Mouse (Mus musculus): ENCODE measurements around the gene Elmo1. TPM values are rescaled to one million over a fixed set of nuclear protein-coding genes. Genes with fewer than 3 reads are reported as not detected.
A peak's percentile ranks its signal among the peaks of the same experiment; 100 is the strongest.

The Elmo1 gene
- total and polyA plus RNA-seq, 3 experiments, result 5.2 to 7.6 TPM; not detected in 1

DNA sequence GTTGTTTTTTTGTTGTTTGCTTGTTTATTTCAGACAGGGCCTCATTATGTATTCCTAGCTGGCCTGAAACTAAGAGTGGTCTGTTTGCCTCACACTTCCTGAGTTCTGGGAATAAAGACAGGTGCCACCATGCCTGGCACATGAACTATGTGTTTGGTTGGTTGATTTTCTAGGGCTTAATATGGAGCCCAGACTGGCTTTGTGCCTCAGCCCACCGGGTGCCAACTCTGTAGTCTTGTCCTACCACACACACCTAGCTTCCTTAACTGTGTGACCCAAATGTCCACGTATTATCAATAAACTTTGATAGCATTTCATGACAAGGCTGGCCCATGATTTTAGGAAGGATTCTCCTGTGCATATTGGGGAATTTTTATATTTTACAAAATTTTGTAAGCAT, 217.0 kb downstream of the Elmo1 start:
- no peaks in the 10 kb centered on the region for H3K9me3 ChIP-seq (replicated peaks; ENCODE audit: insufficient read depth, low read length)
- H3K36me3 ChIP-seq (ENCODE audit: control insufficient read depth in 1 of 2, insufficient read depth in 2 of 2, low read length in 2 of 2), result no peaks in the 10 kb centered on the region
- no peak overlapping the region for H3K27ac ChIP-seq (ENCODE audit: control insufficient read depth, low read depth, low read length)
- H3K79me2 ChIP-seq (ENCODE audit: control insufficient read depth, insufficient read depth, low read length, poor library complexity), result no peaks in the 10 kb centered on the region
- no peaks in the 10 kb centered on the region for H3K4me1 ChIP-seq (ENCODE audit: control insufficient read depth in 1 of 2, insufficient read depth in 2 of 2, low read length in 2 of 2)
- no peak for DNase-seq (ENCODE audit: low read depth, low spot score)
- H3K4me3 ChIP-seq (ENCODE audit: control insufficient read depth in 1 of 2, insufficient read depth in 1 of 2, low read depth in 2 of 2, low read length in 2 of 2), result no peak overlapping the region
- no peaks in the 10 kb centered on the region for H3K27me3 ChIP-seq (ENCODE audit: control insufficient read depth in 1 of 2, insufficient read depth in 2 of 2, low read length in 2 of 2)
- H3K9ac ChIP-seq (ENCODE audit: control insufficient read depth, low read depth, low read length, poor library complexity, severe bottlenecking), result no peak overlapping the region
- no peak for TF ChIP-seq TAL1 (IDR thresholded peaks at IDR 0.05; ENCODE audit: low read length)
- TF ChIP-seq MEF2A (IDR thresholded peaks at IDR 0.05; ENCODE audit: extremely low read depth, insufficient replicate concordance, low read depth, low read length, poor library complexity, severe bottlenecking), result no peak
- no peak for TF ChIP-seq RAD21 (IDR thresholded peaks at IDR 0.05; ENCODE audit: low read depth, low read length)
- no peak for TF ChIP-seq SIN3A (IDR thresholded peaks at IDR 0.05; ENCODE audit: low read length)
- no peak for TF ChIP-seq MYC (IDR thresholded peaks at IDR 0.05; ENCODE audit: low read depth, low read length)
- no peak for TF ChIP-seq MAX (IDR thresholded peaks at IDR 0.05; ENCODE audit: low read length)
- no peak for TF ChIP-seq ZKSCAN1 (IDR thresholded peaks at IDR 0.05; ENCODE audit: low read depth, low read length)
- no peak for TF ChIP-seq NELFE (IDR thresholded peaks at IDR 0.05; ENCODE audit: low read depth, low read length)
- TF ChIP-seq CTCF (IDR thresholded peaks at IDR 0.05 in 2 of 3, conservative IDR thresholded peaks at IDR 0.05 in 1 of 3; ENCODE audit: control insufficient read depth in 1 of 3, insufficient read depth in 1 of 3, low read depth in 2 of 3, low read length in 3 of 3, poor library complexity in 1 of 3, severe bottlenecking in 1 of 3), result no peak
- no peak for TF ChIP-seq SMC3 (IDR thresholded peaks at IDR 0.05; ENCODE audit: low read depth, low read length)
- TF ChIP-seq ZC3H11A (IDR thresholded peaks at IDR 0.05; ENCODE audit: low read depth, low read length), result no peak
- no peak for TF ChIP-seq CHD2 (IDR thresholded peaks at IDR 0.05; ENCODE audit: low read length)
- TF ChIP-seq MXI1 (IDR thresholded peaks at IDR 0.05; ENCODE audit: low read depth, low read length), result no peak
- no peak for TF ChIP-seq USF2 (IDR thresholded peaks at IDR 0.05; ENCODE audit: borderline replicate concordance in 1 of 2, insufficient read depth in 1 of 2, low read depth in 1 of 2, low read length in 2 of 2)
- no peak for TF ChIP-seq MYB (IDR thresholded peaks at IDR 0.05; ENCODE audit: low read depth, low read length)
- TF ChIP-seq USF1 (IDR thresholded peaks at IDR 0.05; ENCODE audit: low read depth, low read length), result no peak
- no peak for TF ChIP-seq GATA1 (IDR thresholded peaks at IDR 0.05; ENCODE audit: low read depth, low read length)
- no peak for TF ChIP-seq E2F4 (IDR thresholded peaks at IDR 0.05; ENCODE audit: borderline replicate concordance, low read depth, low read length)
- no peak for TF ChIP-seq ETS1 (IDR thresholded peaks at IDR 0.05; ENCODE audit: low read depth, low read length)
- no peak for TF ChIP-seq TCF12 (IDR thresholded peaks at IDR 0.05; ENCODE audit: low read depth, low read length)

DNA sequence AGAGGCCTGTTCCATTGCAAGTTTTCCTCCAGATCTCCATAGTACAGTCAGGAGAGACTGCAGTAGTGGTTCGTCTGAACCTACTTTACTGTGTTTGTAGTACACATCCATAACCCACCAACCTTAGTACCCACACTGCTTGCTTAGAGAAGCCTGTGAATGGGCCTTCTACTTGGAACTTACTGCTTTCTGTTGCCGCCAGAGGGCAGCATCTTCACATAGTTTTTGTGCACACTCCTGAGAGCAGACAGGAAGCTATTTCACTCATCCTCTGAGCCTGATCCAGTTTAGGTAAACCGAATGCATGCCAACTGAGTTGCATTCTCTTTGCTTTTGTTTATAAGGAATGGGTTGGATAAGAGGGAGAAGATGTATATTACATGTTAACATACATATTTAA, 221.2 kb downstream of the Elmo1 start:
- no peaks in the 10 kb centered on the region for H3K36me3 ChIP-seq (ENCODE audit: control insufficient read depth in 1 of 2, insufficient read depth in 2 of 2, low read length in 2 of 2)
- DNase-seq (ENCODE audit: low read depth, low spot score), result peak; percentile 79
- no peaks in the 10 kb centered on the region for H3K4me1 ChIP-seq (ENCODE audit: control insufficient read depth in 1 of 2, insufficient read depth in 2 of 2, low read length in 2 of 2)
- H3K27me3 ChIP-seq (ENCODE audit: control insufficient read depth in 1 of 2, insufficient read depth in 2 of 2, low read length in 2 of 2), result no peaks in the 10 kb centered on the region
- no peak overlapping the region for H3K4me3 ChIP-seq (ENCODE audit: control insufficient read depth in 1 of 2, insufficient read depth in 1 of 2, low read depth in 2 of 2, low read length in 2 of 2)
- H3K27ac ChIP-seq (ENCODE audit: control insufficient read depth, low read depth, low read length), result no peak overlapping the region
- no peak overlapping the region for H3K9ac ChIP-seq (ENCODE audit: control insufficient read depth, low read depth, low read length, poor library complexity, severe bottlenecking)
- peak; percentile 88 for TF ChIP-seq RAD21 (IDR thresholded peaks at IDR 0.05; ENCODE audit: low read depth, low read length)
- peak; percentile 91 for TF ChIP-seq SMC3 (IDR thresholded peaks at IDR 0.05; ENCODE audit: low read depth, low read length)
- peak; percentile 65 to 90 (median 72) for TF ChIP-seq CTCF (IDR thresholded peaks at IDR 0.05 in 2 of 3, conservative IDR thresholded peaks at IDR 0.05 in 1 of 3; ENCODE audit: control insufficient read depth in 1 of 3, insufficient read depth in 1 of 3, low read depth in 2 of 3, low read length in 3 of 3, poor library complexity in 1 of 3, severe bottlenecking in 1 of 3)
- peak; percentile 71 for TF ChIP-seq ZC3H11A (IDR thresholded peaks at IDR 0.05; ENCODE audit: low read depth, low read length)
- no peak for TF ChIP-seq POLR2AphosphoS5 (IDR thresholded peaks at IDR 0.05; ENCODE audit: borderline replicate concordance, low read depth, low read length)
- no peaks in the 10 kb centered on the region for H3K79me2 ChIP-seq (ENCODE audit: control insufficient read depth, insufficient read depth, low read length, poor library complexity)
- H3K9me3 ChIP-seq (replicated peaks; ENCODE audit: insufficient read depth, low read length), result no peaks in the 10 kb centered on the region
